Mouse (Mus musculus): ENCODE results near the gene Tmem200b.

Gene Tmem200b

DNA sequence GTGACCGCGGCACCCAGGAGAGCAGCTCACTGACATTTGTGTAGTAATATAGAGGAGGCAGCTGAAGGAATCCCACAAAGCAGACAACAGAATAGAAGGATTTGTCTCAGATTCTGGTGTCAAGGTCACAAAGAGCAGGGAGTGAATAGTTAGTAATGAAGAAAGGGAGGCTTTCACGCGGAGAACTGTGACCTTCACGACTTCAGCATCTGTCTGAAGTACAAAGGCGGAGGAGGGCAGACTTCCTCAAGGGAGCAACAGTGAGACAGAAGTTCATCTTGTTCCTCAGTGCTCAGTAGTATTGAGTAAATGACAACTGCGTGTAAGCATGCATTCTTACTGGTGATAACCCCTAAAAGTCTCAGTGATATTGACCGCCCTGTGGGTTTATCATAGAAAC lies 29.1 kb downstream of the Tmem200b start:
- DNase-seq (ENCODE audit: low read depth) = no peak

DNA sequence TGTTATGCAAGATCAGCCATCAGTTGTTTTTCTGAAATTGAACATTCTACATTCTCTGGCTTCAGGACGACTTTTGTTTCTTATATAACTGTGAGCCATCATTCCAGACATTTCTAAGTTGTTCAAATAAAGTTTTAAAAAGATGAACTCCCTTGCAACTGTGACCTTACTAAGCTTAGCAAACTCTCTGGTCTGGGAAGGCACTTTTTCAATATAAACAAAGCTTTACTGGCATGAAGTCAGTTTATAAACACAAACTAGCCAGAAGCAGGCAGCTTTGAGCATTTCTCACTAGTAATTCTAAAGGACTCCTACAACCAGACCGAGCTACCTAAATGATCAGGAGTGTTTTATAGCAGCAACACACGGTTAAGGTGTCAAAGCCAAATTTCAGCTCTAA lies 35.6 kb downstream of the Tmem200b start:
- DNase-seq (ENCODE audit: low read depth) = no peak

DNA sequence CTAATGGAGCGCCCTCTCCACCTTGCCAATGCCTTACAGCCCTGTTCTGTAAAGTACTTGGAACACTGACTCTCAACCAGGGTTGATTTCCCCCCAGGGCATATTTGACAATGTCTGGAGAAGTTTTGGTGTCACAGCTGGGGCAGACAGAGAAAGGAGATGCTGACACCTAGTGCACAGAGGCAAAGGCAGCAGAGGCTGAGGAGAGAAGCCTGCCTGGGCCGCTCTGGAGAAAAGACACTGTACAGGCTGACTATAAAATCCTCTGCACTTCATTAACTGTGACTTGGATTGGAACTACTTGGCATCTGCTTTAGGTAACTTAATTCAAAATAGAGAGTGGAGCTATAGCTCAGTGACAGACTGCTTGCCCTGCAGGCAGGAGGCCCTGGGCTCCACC lies 47.3 kb downstream of the Tmem200b start:
- no peak for DNase-seq (ENCODE audit: low read depth)

DNA sequence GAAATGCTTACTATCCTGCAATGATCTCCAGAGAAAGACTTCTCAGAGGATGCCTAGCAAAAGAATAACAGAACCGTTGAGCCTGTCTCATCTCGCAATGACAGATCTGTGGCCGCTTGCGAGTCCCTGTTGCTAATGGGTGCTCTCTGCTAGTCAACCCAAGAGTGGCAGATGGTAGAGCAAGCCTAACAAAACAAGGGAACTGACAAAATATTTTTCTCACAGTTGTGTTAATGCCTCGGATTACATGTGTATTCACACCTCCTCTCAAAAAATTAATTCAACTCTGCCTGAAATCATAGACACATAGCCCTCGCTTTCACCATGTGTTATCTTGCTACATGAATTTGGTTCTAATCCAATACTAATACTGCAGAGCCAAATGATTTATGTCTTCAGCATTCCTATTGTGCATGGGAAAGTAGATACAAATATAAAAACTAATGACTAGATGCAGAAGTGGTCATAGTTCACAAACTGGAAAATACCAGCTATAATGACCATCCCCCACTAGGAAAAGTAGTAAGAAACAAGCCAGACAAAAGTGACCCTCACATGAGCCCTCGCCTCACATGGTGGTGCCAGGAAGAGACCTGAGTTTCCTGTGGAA lies 48.8 kb downstream of the Tmem200b start:
- DNase-seq (ENCODE audit: low read depth) = no peak
